Mouse (Mus musculus): Measurements from ENCODE around the gene Mob3b.

The Mob3b gene

GRCm38 (mm10) chr4:35156751-35157611 is at the start of gene Mob3b:
Gene Mob3b, minus strand, starts transcription at chr4:35157484.
- DNase-seq (ENCODE audit: low spot score in 2 of 2) = peak; percentile 80 to 84

- DNase-seq (ENCODE audit: low spot score in 2 of 2) = no peak
Measured at GRCm38 (mm10) chr4:35204659-35205058, 47.4 kb upstream of the Mob3b start.

GRCm38 (mm10) chr4:35203724-35204123 is 46.4 kb upstream of the Mob3b start:
- no peak for DNase-seq (ENCODE audit: low spot score in 2 of 2)

GRCm38 (mm10) chr4:35201700-35202099 is 44.4 kb upstream of the Mob3b start:
- DNase-seq (ENCODE audit: low spot score in 2 of 2) = no peak

- no peak for DNase-seq (ENCODE audit: low spot score in 2 of 2)
Measured at GRCm38 (mm10) chr4:35192725-35193124, 35.4 kb upstream of the Mob3b start.

- peak; percentile 30 to 44 for DNase-seq (ENCODE audit: low spot score in 2 of 2)
Measured at GRCm38 (mm10) chr4:35189794-35190193, 32.5 kb upstream of the Mob3b start.

GRCm38 (mm10) chr4:35187617-35188326 is 30.5 kb upstream of the Mob3b start:
- no peak for DNase-seq (ENCODE audit: low spot score in 2 of 2)

- no peak for DNase-seq (ENCODE audit: low spot score in 2 of 2)
Measured at GRCm38 (mm10) chr4:35177926-35178645, 20.8 kb upstream of the Mob3b start.

- DNase-seq (ENCODE audit: low spot score in 2 of 2) = no peak
Measured at GRCm38 (mm10) chr4:35175566-35175965, 18.3 kb upstream of the Mob3b start.

GRCm38 (mm10) chr4:35173551-35173950 is 16.3 kb upstream of the Mob3b start:
- DNase-seq (ENCODE audit: low spot score in 2 of 2) = no peak

- no peak for DNase-seq (ENCODE audit: low spot score in 2 of 2)
Measured at GRCm38 (mm10) chr4:35172471-35172870, 15.2 kb upstream of the Mob3b start.

GRCm38 (mm10) chr4:35169571-35170125 is 12.4 kb upstream of the Mob3b start:
- no peak for DNase-seq (ENCODE audit: low spot score in 2 of 2)

- no peak for DNase-seq (ENCODE audit: low spot score in 2 of 2)
Measured at GRCm38 (mm10) chr4:35167855-35168254, 10.6 kb upstream of the Mob3b start.

- no peak for DNase-seq (ENCODE audit: low spot score in 2 of 2)
Measured at GRCm38 (mm10) chr4:35165947-35166346, 8.7 kb upstream of the Mob3b start.

GRCm38 (mm10) chr4:35165275-35165674 is 8.0 kb upstream of the Mob3b start:
- no peak for DNase-seq (ENCODE audit: low spot score in 2 of 2)

GRCm38 (mm10) chr4:35157815-35158214 is 531 bp upstream of the Mob3b start:
- no peak for DNase-seq (ENCODE audit: low spot score in 2 of 2)

GRCm38 (mm10) chr4:35156149-35156611 is 1.1 kb downstream of the Mob3b start:
- DNase-seq (ENCODE audit: low spot score in 2 of 2) = peak in 1 of 2 experiments; percentile 22

GRCm38 (mm10) chr4:35155132-35155922 is 2.0 kb downstream of the Mob3b start:
- no peak for DNase-seq (ENCODE audit: low spot score in 2 of 2)

- DNase-seq (ENCODE audit: low spot score in 2 of 2) = no peak
Measured at GRCm38 (mm10) chr4:35154051-35154450, 3.2 kb downstream of the Mob3b start.

GRCm38 (mm10) chr4:35151756-35152155 is 5.5 kb downstream of the Mob3b start, which contains the start of gene Ifnk:
Gene Ifnk, plus strand, starts transcription at chr4:35152056.
- no peak for DNase-seq (ENCODE audit: low spot score in 2 of 2)

GRCm38 (mm10) chr4:35150706-35151105 is 6.6 kb downstream of the Mob3b start:
- DNase-seq (ENCODE audit: low spot score in 2 of 2) = no peak
